Mouse (Mus musculus) ovary, postnatal 14 days (tissue): Measurements from ENCODE around the gene Pfkfb2.

Experiments
- DNase-seq: peaks from one replicate; pipeline ENCODE4 v3.0.0; 2022; ENCODE audit warnings: low spot score

Gene Pfkfb2

DNA sequence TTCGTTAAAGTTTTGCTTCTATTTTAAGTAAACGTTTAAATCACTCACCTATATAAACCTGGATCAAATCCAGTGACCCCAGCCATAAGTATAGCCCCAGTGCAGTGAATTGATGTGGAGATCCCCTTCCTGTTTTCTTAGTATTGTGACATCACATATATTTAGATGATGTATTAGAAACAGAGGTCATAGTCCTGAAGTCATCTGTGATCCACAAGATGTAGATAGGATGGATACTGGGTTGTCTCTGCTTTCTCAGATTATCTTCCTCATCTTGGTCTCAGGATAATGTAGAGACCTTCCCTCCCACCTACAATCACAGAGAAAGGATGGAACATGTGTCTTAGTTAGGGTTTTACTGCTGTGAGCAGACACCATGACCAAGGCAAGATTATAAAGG lies at the start of gene Pfkfb2:
Gene Pfkfb2, minus strand, starts transcription at position 101 of the 400 bp plus-strand sequence.
- no peak for DNase-seq

DNA sequence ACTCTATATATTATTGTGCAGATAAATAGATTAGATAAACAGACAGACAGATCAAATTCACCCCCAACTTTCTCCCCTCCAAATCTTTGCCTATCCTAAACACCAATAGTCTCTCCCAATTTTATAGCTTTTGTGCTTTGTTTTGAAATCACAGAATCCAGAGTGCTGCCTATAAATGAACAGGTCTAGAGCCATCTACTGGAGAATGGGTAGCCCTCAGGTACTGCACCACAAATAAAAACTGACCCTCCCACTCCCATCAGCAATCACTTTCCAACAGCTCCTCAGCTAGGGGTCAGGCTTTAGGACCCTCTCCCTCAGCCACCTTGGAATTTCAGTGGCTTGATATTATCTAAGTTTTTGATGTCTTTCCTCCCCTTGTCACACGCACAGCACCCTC lies 47.6 kb upstream of the Pfkfb2 start:
- DNase-seq = no peak

DNA sequence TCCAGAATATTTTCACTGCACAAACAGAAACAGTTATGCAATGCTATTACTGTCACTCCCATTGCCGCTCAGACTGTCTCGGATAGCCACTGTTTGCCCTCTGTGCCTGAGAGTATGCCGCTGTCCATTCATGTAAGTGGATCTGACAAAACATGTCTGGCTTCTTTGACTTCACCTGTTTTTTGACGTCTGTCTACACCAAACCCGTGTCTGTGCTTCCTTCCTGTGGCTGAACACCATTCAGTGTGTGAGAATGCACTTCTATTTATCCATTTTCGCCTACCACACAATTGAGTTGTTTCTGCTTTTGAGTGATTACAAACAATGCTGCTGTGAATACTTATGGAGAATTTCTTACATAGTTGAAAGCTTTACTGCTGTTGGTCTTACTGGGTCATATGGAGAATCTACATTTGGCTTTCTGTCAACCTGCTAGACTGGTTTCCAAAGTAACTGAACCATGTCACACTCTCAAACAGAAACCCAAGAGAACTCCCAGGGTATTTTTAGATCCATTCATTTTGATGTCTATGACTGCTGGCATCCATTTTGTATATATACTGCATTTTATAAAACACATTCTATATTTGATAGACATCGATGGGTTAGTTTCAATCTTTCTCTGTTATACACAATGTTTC lies 46.8 kb upstream of the Pfkfb2 start:
- DNase-seq = no peak

DNA sequence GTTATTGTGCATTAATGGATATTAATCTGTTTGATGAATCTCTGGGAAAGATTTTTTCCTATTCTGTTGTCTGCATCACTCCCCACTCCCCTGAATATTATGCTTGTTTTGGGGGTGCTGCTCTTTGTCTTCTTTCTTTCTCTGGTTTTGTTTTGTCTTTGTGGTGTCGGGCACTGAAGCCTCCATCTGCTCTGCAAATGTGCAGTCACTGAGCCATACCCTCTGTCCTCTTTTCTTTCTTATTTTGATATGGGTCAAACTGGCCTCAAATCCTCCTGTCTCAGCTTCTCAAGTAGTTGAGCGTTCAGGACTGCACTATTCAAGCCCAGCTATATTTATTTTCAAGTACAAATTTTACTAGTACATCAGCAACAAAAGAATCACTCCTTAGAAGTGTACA lies 46.2 kb upstream of the Pfkfb2 start:
- no peak for DNase-seq

DNA sequence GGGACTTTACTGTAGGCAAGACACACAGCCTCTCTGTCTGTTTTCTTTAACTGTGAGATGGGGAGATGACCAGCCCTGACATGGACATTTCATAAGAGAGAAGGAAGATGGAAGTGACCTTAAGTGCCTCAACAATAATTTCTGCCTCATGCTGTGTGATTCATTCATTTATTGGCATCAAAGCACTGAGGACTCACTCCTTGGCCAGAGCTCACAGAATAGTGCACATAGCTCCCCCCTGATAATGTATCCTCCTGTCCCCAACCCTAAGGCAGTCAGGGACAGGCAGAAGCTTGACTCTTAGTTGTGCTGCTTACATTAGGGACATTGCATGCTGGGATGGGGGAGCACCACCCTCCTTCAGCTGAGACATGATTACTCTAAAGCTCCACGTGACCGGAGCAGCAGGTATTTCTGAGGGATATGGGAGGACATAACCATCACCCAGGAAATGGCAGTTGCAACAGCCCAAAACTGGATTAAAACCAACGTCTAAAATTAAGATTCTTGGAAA lies 42.0 kb upstream of the Pfkfb2 start:
- no peak for DNase-seq

DNA sequence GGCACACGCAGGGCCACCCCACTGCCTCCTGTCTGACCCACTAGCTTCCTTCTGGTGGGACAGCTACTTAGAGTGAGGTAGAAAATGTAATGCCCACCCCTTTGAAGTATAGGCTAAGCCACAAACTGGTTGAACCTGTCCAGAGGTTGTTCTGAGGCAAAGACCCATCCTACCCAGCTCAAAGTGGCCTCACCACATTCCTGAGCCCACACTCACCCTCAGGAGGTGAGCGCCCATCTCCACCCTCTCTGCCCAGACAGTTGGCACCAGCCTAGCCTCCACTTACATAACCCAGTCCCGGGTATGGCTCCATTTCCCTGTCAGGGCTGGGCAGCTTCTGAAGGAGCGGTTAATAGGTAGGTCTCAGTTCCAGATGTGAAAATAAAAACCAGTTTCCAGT lies 41.4 kb upstream of the Pfkfb2 start:
- no peak for DNase-seq

DNA sequence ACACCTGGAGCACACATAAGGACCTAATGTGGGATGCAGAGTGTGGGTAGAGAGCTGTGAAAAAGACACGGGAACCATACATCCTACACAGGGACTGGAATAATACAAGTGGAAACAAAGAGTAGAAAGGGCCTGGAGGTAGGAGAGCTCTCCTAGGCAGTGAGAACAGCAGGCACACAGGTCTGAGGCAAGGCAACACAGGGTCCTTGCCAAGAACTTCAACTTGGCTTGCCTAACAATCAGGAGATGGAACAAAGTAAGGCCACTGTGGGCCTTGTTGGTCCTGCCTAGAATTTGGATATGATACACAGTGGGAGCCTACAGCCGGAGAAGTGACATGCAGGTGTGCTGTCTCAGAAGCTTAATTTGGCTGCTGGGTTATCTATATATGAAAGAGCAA lies 40.9 kb upstream of the Pfkfb2 start:
- no peak for DNase-seq

DNA sequence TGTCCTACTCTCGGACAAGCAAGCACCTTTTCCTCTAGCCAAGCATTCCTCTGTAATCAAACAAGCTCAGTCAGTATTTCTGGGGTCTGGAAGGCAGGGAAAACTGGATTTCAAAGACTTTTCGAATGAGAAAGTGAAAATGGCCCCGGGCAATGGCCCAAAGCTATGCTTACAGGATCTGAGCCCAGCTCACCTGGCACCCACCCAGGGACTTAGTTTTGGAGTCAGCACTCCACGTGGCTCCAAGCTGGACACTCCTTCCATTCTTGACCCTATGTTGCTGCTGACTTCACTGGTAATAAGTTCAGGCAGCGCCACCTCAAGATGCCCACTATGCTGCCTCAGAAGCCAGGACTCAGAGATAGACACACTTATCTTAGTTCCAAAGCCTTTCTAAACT lies 38.0 kb upstream of the Pfkfb2 start:
- no peak for DNase-seq

DNA sequence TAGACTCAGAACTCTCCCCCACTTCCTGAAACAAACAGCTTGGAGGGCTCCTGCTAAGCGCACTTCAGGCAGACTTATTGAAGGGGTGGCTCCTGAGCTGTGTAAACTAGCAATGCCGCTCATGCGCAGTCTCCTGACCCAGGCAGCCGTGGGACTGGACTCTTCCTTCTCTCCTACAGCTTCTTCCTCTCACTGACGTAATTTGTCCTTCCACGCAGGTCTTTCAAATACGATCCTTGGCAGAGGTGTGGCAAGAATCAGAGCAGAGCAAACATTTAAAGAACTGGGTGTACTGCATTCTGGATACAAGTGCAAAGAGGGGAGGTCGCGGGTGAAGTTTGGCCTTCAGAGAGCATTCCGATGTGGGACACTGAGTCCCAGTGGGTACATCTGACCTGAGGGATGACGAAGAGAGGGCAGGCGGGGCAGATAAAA lies 35.0 kb upstream of the Pfkfb2 start:
- no peak for DNase-seq

DNA sequence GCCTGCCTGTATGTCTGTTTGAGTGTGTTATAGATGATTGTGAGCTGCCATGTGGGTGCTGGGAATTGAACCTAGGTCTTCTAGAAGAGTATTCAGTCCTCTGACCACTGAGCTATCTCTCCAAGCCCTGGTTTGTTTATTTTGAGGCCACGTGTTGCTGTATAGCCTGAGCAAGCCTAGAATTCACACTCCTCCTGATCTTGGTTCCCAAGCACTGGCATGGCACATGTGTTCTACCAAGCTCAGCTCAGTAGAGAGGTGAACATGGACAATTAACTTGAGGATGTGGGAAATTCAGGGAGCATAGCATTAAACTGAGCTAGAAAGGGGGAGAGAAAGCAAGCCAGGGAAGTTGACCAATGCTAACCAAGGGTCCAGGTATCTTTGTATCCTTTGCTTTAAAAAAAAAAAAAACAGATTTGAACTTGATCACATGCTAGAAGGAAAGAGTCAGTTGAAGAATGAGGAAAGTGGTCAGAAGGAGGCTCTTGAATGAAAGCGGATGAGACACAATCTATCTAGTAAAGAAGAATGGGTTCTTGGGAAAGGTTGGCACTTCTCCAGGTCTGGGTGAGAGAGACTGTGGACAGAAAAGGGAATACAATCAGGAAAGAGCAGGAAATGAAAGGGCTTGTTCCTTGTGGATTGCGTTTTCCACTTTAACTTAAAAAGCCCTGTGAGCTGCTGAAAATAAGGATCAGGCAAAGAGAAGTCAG lies 33.1 kb upstream of the Pfkfb2 start:
- no peak for DNase-seq

DNA sequence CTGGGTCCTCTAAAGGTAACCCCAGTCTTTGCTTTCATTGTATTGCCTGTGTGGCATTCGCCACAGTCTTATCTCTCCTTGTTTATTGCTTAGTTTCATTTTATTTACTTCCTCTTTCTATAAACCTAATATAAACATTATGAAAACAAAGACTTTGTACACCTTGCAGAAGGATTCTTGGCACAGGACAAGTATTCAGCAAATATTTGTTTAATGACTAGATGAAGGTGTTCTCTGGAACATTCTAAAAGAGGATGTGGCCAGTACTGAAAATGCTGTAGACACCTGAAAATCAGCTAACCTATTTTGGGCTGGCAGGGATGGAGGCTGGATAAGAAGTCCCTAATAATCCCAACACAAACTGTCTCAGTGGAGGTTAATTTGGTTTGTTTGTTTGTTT lies 32.5 kb upstream of the Pfkfb2 start:
- no peak for DNase-seq

DNA sequence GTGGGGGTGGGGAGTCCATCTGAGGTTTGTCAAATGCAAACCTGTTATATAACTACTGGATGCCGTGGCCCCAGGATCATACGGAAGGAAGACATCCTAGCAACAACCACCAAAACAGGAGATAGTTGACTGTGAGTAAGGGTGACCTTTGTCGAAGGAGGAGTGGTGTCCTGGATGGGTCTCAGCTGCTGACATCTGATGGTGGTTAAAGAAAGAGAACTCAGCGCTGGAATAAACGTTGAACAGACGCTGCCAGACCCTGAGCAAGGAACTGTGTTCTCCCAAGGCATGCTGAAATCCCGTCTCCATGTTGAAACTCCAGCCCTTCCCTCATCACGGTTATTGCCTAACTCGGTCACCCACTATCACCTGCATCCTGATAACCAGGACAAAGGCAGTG lies 30.6 kb upstream of the Pfkfb2 start:
- no peak for DNase-seq

DNA sequence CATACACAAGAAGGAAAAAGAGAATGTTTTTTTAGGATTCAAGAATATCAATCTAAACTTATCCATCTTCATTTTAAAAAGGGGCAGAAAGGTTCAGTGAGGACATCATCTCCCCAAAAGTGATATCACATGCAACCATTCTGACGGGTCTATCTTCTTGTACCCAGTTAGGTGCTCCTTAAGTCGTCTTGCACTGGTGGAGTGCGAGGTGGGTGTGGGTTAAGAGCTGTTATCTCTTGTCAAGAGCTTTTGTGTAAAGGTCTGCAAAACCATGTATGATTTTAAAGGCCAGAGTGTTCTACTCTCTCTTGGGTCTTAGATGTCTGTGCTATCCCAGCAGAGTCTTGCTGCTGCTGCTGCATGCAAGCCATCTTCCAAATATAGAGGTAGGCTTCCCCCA lies 17.8 kb upstream of the Pfkfb2 start:
- DNase-seq = no peak

DNA sequence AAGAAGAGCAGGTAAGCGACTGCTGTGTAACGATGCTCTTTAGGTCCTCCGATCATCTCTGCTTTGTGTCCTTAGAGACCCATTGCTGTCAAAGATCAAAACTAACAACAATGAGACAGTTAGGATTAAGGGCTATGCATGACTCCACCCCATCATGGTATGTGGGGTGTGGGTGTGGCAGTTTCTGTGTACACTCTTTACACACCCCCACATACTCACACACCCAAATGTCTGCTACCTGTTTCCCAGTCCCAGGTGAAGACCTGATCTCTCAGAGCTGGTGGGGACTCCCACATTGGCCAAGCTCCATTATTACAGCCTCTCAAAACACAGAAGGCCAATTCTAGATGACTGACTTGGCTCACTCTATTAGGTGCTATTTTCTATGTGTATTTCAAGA lies 16.5 kb upstream of the Pfkfb2 start:
- DNase-seq = no peak

DNA sequence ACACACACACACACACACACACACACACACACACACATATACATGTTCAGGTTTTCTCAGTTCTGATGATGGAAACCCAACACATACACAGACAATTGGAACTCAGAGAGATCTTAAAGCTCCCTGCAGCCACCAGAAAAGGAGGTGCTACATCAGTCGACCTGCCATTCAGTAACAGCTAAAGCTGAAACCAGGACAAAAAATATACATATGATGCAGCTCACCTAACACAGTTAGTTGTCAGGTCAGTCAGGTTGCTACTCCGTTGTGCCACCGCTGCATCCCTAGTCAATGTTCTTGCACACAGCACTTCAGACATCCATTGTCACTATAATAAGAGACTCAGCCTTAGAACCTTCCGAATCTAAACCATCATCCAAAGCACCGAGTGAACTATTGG lies 15.9 kb upstream of the Pfkfb2 start:
- DNase-seq = no peak

DNA sequence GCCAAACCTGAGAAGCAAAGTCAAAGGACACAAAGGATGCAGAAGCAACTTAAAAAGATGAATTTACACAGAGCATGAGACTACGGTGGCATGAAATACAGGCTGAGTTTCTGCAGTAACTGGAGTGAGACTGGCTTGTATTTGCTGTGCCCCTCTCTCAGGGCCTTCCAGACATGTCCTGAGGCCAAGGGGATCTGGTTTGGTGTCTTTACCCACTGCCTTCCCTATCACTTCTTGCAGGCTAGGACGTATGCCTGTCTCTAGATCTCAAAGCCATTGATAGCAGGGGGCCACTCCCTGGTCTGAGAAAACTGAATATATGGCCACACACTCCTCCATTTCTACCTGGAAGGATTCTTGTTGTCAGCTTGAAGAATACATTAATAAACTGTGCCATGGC lies 15.2 kb upstream of the Pfkfb2 start:
- DNase-seq = no peak

DNA sequence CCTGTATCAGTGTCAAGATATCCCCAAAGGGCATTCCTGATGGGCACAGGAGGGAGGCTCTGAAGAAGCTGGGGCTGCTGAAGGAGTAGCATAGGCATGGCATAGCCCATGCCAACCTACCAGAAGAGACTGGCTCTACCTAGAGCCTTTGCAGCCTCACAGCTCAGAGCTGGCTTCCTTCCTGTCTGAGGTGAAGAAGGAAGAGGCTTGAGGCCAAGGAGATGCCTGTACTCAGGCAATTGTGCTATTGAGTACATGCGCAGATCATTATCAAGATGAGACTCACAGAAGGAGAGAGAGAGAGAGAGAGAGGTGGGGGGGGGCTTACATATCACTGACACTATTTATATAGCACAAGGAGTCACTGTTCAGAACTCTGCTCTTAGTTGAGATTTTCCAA lies 14.7 kb upstream of the Pfkfb2 start:
- DNase-seq = no peak

DNA sequence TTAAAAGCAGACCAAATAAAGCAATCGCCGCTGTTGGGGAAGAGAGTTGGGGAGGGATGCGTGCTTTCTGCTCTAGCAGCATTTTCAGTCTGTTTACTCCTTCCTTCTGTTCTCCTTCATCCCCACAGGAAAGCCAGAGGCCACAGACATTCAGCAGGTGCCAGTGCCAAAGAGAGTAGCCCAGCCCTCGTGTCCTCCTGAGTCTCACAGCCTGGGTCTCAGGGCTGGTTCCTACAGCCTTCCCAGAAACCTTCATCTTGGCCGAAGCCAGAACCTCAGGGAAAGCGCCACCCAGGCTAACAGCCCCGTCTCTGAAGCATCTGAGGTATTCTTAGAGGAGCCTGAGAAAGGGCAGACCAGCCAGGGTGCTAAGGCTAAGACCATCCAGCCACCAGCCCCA lies 13.1 kb upstream of the Pfkfb2 start:
- no peak for DNase-seq

DNA sequence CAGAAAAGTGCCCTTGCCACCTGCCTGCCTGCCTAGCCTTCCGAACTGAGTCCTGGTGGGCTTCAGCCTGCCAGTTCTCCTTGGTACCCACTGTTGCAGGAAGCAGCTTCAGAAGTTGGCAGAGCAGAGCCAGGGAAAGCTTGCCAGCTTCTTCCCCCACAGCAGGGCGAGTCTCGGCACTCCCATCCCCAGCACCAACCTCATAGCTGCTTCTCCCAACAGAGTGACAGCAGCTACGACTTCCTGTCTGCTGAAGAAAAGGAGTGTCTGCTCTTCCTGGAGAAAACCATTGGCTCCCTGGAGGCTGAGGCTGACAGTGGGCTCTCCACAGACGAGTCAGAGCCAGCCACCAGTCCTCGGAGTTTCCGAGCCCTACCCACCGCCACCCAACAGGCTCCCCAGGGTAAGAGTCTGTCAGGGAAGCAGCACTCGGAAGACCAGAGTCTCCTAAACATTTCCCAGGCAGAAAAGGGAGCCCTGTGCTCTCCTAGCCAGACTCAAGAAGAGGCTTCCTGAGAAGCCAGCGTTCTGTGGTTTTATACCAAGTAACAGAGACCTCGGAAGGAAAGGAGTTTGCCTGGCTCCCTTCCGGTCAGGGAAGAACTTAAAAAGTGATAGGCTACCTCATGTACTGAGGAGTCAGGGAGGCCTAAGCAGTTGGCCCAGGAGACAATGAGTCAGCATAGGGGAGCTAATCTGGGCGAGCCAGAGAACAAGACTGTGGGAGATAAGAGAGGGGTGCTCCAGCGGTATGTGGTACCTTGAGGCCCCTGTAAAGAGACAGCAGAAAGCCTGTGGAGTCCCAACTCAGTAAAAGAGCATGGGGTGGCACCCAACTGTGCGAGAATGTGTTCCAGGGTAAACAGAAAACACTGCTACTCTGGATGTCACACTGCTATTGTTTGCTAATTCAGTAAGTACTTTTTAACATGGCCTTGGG lies 12.0 kb upstream of the Pfkfb2 start:
- DNase-seq = no peak

DNA sequence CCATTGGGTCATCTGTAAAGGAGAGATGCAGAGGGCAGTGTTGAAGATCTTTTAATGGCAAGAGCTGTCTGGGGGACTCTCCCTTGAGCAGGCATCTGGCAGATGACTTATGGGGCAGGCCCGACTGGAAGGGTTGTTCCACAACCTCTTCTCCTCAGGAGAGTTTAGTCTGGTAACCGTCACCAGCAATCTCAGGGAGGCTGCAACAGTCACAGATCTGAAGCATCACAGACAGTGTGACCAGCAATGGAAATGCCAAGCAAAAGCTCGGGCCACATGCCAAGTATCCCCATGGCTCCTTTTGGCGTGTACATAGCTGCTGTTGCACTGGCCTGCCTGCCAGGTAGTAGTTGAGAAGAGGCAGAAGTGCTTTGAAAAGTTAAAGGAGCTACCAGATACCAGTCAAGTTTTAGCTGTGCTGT lies 11.2 kb upstream of the Pfkfb2 start:
- DNase-seq = no peak

DNA sequence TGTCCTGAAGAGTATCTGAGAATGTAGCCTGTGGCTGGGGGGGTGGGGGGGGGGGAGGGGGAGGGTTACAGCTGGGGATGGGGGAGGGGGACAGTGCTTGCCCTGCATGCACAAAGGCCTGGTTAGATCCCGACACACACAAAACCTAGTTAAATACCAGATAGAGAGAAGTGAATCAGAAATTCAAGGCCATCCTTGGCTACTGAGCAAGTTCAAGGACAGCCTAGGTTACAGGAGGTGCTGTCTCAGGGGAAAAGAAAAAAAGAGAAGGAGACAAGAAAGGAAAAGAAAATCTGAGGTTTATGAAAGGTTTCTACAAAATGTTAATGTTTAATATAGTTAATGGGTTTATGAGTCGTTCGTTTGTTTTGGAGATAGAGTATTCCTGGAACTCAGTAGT lies 10.6 kb upstream of the Pfkfb2 start:
- no peak for DNase-seq

DNA sequence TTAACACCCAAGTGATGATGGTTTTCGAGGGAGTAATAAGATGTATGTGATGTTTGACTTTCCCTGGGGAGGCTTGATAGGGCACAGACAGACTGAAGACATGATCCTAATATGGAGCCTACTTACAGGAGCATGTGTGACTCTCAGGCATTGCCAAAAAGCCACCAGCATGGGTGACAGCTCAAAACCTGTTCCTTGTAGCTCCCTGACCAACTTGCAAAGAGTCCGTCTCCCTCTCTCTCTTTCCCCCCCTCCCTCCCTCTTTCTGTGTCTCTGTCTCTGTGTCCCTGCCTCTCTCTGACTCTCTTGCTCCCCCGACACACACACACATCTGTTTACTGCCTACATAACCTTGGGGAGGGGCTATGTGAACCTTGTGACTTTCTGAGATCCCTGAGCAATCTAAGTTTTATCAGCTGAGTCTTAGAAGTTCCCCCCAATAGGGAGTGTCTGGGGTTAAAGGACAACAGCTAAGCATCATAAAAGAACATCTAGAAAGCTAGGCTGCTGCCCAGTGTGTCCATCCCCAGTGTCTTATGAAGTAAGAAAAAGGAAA lies 9.6 kb upstream of the Pfkfb2 start:
- DNase-seq = no peak
